Mouse (Mus musculus): ENCODE measurements around the gene Cox7a1. TPM values are rescaled to one million over a fixed set of nuclear protein-coding genes. Genes with fewer than 3 reads are reported as not detected.
A peak's percentile ranks its signal among the peaks of the same experiment; 100 is the strongest.

Cox7a1 gene
- total and polyA plus RNA-seq, 3 experiments = 1.6 to 15.2 (median 14.0) TPM

DNA sequence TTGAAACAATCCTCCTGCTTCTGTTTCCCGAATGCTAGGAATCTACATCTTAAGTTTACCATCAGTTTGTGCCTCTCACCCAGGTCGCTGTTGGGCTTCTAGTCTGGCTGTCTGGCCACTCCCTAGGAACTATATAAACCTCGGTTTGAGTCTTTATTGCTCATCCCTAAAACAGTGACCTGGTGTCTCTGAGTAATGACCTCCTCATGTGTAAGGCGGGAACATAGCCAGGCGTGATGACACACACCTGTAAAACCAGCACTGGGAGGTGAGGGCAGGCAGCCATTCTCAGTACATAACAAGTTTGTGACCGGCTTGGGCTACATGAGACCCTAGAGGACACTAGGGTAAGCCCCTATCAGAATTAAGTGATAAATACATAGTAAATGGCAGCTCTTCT lies 11.5 kb downstream of the Cox7a1 start:
- Histone ChIP-seq H3K79me2 (replicated peaks; ENCODE audit: control insufficient read depth, extremely low read depth, insufficient read depth, poor library complexity, severe bottlenecking) (peaks cover 14% of the 10 kb centered on the region), H3K4me3 (replicated peaks in 1 of 3; ENCODE audit: low read depth in 2 of 3, low read length in 2 of 3, poor library complexity in 1 of 3) (peak overlapping the region in 2 of 3 experiments; percentile 1 to 84), H3K4me1 (ENCODE audit: control insufficient read depth in 1 of 2, insufficient read depth in 2 of 2) (peaks cover 0 to 24% of the 10 kb centered on the region in 2 experiments; a peak in 2 of 4 replicates), H3K36me3 (replicated peaks in 1 of 2; ENCODE audit: control insufficient read depth in 1 of 2, insufficient read depth in 1 of 2, low read length in 1 of 2) (peaks cover 19 to 28% of the 10 kb centered on the region in 2 experiments), H3K27me3 (replicated peaks) (no peaks in the 10 kb centered on the region), H3K27ac (ENCODE audit: insufficient read depth, low read depth) (no peak overlapping the region), H3K9ac (ENCODE audit: insufficient read depth, low read depth) (no peak overlapping the region), H3K4me2 (ENCODE audit: insufficient read depth, low read depth, poor library complexity, severe bottlenecking) (0 out of 2 replicates have a peak overlapping the region, but pooled peaks have one; percentile 3), H3K9me3 (replicated peaks; ENCODE audit: low read length) (no peaks in the 10 kb centered on the region)
- no peak for DNase-seq (ENCODE audit: extremely low read depth)
- dilution Hi-C loops (cut with MboI; ENCODE audit: extremely low pct_ligation_motif_present, extremely low pct_unique_long_range_greater_than_20kb, low sequenced_read_pairs) (no loop called here), in situ Hi-C loops (cut with MboI; ENCODE audit: low pct_ligation_motif_present, low pct_unique_long_range_greater_than_20kb, low sequenced_read_pairs) (no loop called here)
- TF ChIP-seq MYC (IDR thresholded peaks at IDR 0.05; ENCODE audit: low read depth, low read length) = no peak
- TF ChIP-seq MAFK (IDR thresholded peaks at IDR 0.05; ENCODE audit: insufficient replicate concordance, low read length) = no peak
- no peak for TF ChIP-seq ZKSCAN1 (IDR thresholded peaks at IDR 0.05; ENCODE audit: borderline replicate concordance, low read depth, low read length)
- TF ChIP-seq ZMIZ1 (IDR thresholded peaks at IDR 0.05; ENCODE audit: low read depth, low read length) = no peak
- TF ChIP-seq NRF1 (IDR thresholded peaks at IDR 0.05; ENCODE audit: low read depth, low read length) = no peak
- no peak for TF ChIP-seq JUN (IDR thresholded peaks at IDR 0.05; ENCODE audit: insufficient read depth, low read depth, low read length)
- TF ChIP-seq ELF1 (IDR thresholded peaks at IDR 0.05; ENCODE audit: low read depth, low read length) = no peak
- TF ChIP-seq CHD1 (IDR thresholded peaks at IDR 0.05; ENCODE audit: low read depth, low read length) = no peak

DNA sequence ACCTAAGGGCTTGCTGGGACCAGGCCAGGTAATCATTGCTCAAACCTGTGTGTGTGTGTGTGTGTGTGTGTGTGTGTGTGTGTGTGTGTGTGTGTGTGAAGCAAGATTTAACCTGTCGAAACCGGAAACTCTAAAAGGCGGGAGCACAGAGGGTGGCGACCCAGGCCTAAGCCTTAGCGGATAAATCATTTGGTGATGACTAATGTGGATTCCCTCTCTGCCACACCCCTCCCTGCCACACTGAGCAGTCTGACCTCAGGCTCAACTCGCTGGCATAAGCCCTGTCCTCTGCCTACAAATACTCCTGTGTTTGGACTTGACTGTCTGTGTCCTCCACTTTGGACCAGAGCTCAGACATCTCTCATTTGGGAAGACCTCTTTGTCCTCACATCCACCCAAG lies 12.2 kb downstream of the Cox7a1 start:
- dilution Hi-C loops (cut with MboI; ENCODE audit: extremely low pct_ligation_motif_present, extremely low pct_unique_long_range_greater_than_20kb, low sequenced_read_pairs) = no loop called here
- no peak for DNase-seq (ENCODE audit: extremely low read depth)
- in situ Hi-C loops (cut with MboI; ENCODE audit: low pct_ligation_motif_present, low pct_unique_long_range_greater_than_20kb, low sequenced_read_pairs) = no loop called here
- Histone ChIP-seq H3K36me3 (replicated peaks in 1 of 2; ENCODE audit: control insufficient read depth in 1 of 2, insufficient read depth in 1 of 2, low read length in 1 of 2) (peaks cover 16 to 21% of the 10 kb centered on the region in 2 experiments), H3K4me3 (replicated peaks in 1 of 3; ENCODE audit: low read depth in 2 of 3, low read length in 2 of 3, poor library complexity in 1 of 3) (no peak overlapping the region), H3K9ac (ENCODE audit: insufficient read depth, low read depth) (no peak overlapping the region), H3K4me2 (ENCODE audit: insufficient read depth, low read depth, poor library complexity, severe bottlenecking) (no peak overlapping the region), H3K27me3 (replicated peaks) (no peaks in the 10 kb centered on the region), H3K79me2 (replicated peaks; ENCODE audit: control insufficient read depth, extremely low read depth, insufficient read depth, poor library complexity, severe bottlenecking) (peaks cover 14% of the 10 kb centered on the region), H3K27ac (ENCODE audit: insufficient read depth, low read depth) (no peak overlapping the region), H3K9me3 (replicated peaks; ENCODE audit: low read length) (no peaks in the 10 kb centered on the region), H3K4me1 (ENCODE audit: control insufficient read depth in 1 of 2, insufficient read depth in 2 of 2) (peaks cover 0 to 26% of the 10 kb centered on the region in 2 experiments; a peak in 2 of 4 replicates)
- no peak for TF ChIP-seq ZC3H11A (IDR thresholded peaks at IDR 0.05; ENCODE audit: low read depth, low read length)
- no peak for TF ChIP-seq ZKSCAN1 (IDR thresholded peaks at IDR 0.05; ENCODE audit: borderline replicate concordance, low read depth, low read length)
- TF ChIP-seq UBTF (IDR thresholded peaks at IDR 0.05; ENCODE audit: low read depth, low read length) = no peak
- TF ChIP-seq MAFK (IDR thresholded peaks at IDR 0.05; ENCODE audit: insufficient replicate concordance, low read length) = no peak
- TF ChIP-seq MAX (IDR thresholded peaks at IDR 0.05; ENCODE audit: low read length) = no peak
- TF ChIP-seq BHLHE40 (IDR thresholded peaks at IDR 0.05; ENCODE audit: low read depth, low read length) = no peak
- TF ChIP-seq JUN (IDR thresholded peaks at IDR 0.05; ENCODE audit: insufficient read depth, low read depth, low read length) = no peak
- no peak for TF ChIP-seq ZMIZ1 (IDR thresholded peaks at IDR 0.05; ENCODE audit: low read depth, low read length)
- TF ChIP-seq EP300 (IDR thresholded peaks at IDR 0.05; ENCODE audit: low read length) = no peak
- no peak for TF ChIP-seq GABPA (IDR thresholded peaks at IDR 0.05; ENCODE audit: insufficient replicate concordance, low read depth, low read length)
- no peak for TF ChIP-seq IRF4 (IDR thresholded peaks at IDR 0.05; ENCODE audit: low read depth, low read length)
